Mouse (Mus musculus) MEL (cell line): ENCODE data around the gene Grin3b. TPM values are rescaled to one million over a fixed set of nuclear protein-coding genes. Genes with fewer than 3 reads are reported as not detected.

Source experiments
- DNase-seq: peaks from one replicate; pipeline ENCODE4 v3.0.0; 2011; ENCODE audit warnings: low read depth, low spot score
- H3K27ac ChIP-seq: 2 replicates; pipeline ENCODE4 v1.5.1; 2012; ENCODE audit warnings: low read depth, mild to moderate bottlenecking, control low read depth, low read length, moderate library complexity; ENCODE audit not compliant: control insufficient read depth
- H3K27me3 ChIP-seq, 2 experiments: fragments of 150-350 bp in 1 of 2; sonication (generic) in 1 of 2; 2 replicates each; pipeline ENCODE4 v1.6.1; 2012; ENCODE audit warnings: low read length in 2 of 2, mild to moderate bottlenecking in 2 of 2, improper control_type of control experiment in 1 of 2, moderate library complexity in 1 of 2; ENCODE audit not compliant: insufficient read depth in 2 of 2, control insufficient read depth in 1 of 2
- H3K36me3 ChIP-seq, 2 experiments: 2 replicates each; pipeline ENCODE4 v1.6.1; 2012 to 2014; ENCODE audit warnings: low read length in 2 of 2, improper control_type of control experiment in 1 of 2, inconsistent platforms in 1 of 2, mild to moderate bottlenecking in 1 of 2; ENCODE audit not compliant: insufficient read depth in 2 of 2, control insufficient read depth in 1 of 2
- H3K4me1 ChIP-seq, 2 experiments: fragments of 150-350 bp in 1 of 2; sonication (generic) in 1 of 2; 2 replicates each; pipeline ENCODE4 v1.6.1; 2012; ENCODE audit warnings: low read length in 2 of 2, improper control_type of control experiment in 1 of 2, mild to moderate bottlenecking in 1 of 2; ENCODE audit not compliant: insufficient read depth in 2 of 2, control insufficient read depth in 1 of 2
- H3K4me3 ChIP-seq, 2 experiments: fragments of 150-350 bp in 1 of 2; sonication (generic) in 1 of 2; 2 replicates each; pipeline ENCODE4 v1.5.1; 2012; ENCODE audit warnings: low read depth in 2 of 2, low read length in 2 of 2, mild to moderate bottlenecking in 2 of 2, moderate library complexity in 2 of 2, control low read depth in 1 of 2, improper control_type of control experiment in 1 of 2; ENCODE audit not compliant: control insufficient read depth in 1 of 2, insufficient read depth in 1 of 2
- H3K79me2 ChIP-seq: 2 replicates; pipeline ENCODE4 v1.6.1; 2012; ENCODE audit warnings: mild to moderate bottlenecking, low read length, moderate library complexity; ENCODE audit not compliant: control insufficient read depth, poor library complexity, insufficient read depth
- H3K9ac ChIP-seq: 2 replicates; pipeline ENCODE4 v1.6.1; 2012; ENCODE audit warnings: low read depth, mild to moderate bottlenecking, control low read depth, low read length, moderate library complexity; ENCODE audit not compliant: control insufficient read depth, poor library complexity, severe bottlenecking
- H3K9me3 ChIP-seq: fragments of 150-350 bp; sonication (generic); replicated peaks from 2 replicates; pipeline ENCODE4 v1.6.1; 2012; ENCODE audit warnings: mild to moderate bottlenecking, low read length, improper control_type of control experiment, moderate library complexity; ENCODE audit not compliant: insufficient read depth
- CHD2 ChIP-seq: IDR thresholded peaks from 2 replicates; pipeline ENCODE4 v1.6.1; 2011; ENCODE audit warnings: low read length, improper control_type of control experiment
- E2F4 ChIP-seq: IDR thresholded peaks from 2 replicates; pipeline ENCODE4 v1.6.1; 2011; ENCODE audit warnings: low read depth, low read length, improper control_type of control experiment, borderline replicate concordance
- ELF1 ChIP-seq: IDR thresholded peaks from 2 replicates; pipeline ENCODE4 v1.6.1; 2014; ENCODE audit warnings: low read depth, mild to moderate bottlenecking, inconsistent platforms, low read length, improper control_type of control experiment, moderate library complexity
- ETS1 ChIP-seq: IDR thresholded peaks from 2 replicates; pipeline ENCODE4 v1.6.1; 2012; ENCODE audit warnings: low read depth, mild to moderate bottlenecking, inconsistent platforms, low read length, improper control_type of control experiment, moderate library complexity
- GABPA ChIP-seq: IDR thresholded peaks from 2 replicates; pipeline ENCODE4 v1.6.1; 2012; ENCODE audit warnings: low read depth, mild to moderate bottlenecking, inconsistent platforms, low read length, improper control_type of control experiment, moderate library complexity
- GATA1 ChIP-seq: IDR thresholded peaks from 2 replicates; pipeline ENCODE4 v1.6.1; 2011; ENCODE audit warnings: low read depth, low read length, improper control_type of control experiment
- HCFC1 ChIP-seq: IDR thresholded peaks from 2 replicates; pipeline ENCODE4 v1.6.1; 2012; ENCODE audit warnings: low read depth, mild to moderate bottlenecking, inconsistent platforms, low read length, improper control_type of control experiment, moderate library complexity
- KAT2A ChIP-seq: conservative IDR thresholded peaks from 2 replicates; pipeline ENCODE4 v1.6.1; 2012; ENCODE audit warnings: low read depth, low read length, improper control_type of control experiment, inconsistent platforms
- MAFK ChIP-seq: IDR thresholded peaks from 2 replicates; pipeline ENCODE4 v1.6.1; 2011; ENCODE audit warnings: low read depth, mild to moderate bottlenecking, low read length, improper control_type of control experiment, borderline replicate concordance
- MAX ChIP-seq: IDR thresholded peaks from 2 replicates; pipeline ENCODE4 v1.6.1; 2011; ENCODE audit warnings: low read length, improper control_type of control experiment
- MXI1 ChIP-seq: IDR thresholded peaks from 2 replicates; pipeline ENCODE4 v1.6.1; 2011; ENCODE audit warnings: mild to moderate bottlenecking, low read depth, low read length, improper control_type of control experiment
- MYB ChIP-seq: IDR thresholded peaks from 2 replicates; pipeline ENCODE4 v1.6.1; 2011; ENCODE audit warnings: mild to moderate bottlenecking, low read depth, low read length, improper control_type of control experiment
- NRF1 ChIP-seq: IDR thresholded peaks from 2 replicates; pipeline ENCODE4 v1.6.1; 2014; ENCODE audit warnings: low read depth, mild to moderate bottlenecking, inconsistent platforms, low read length, improper control_type of control experiment, moderate library complexity; ENCODE audit not compliant: poor library complexity, insufficient read depth, severe bottlenecking
- POLR2A ChIP-seq, 2 experiments: IDR thresholded peaks; 2 replicates each; pipeline ENCODE4 v1.6.1; 2011 to 2012; ENCODE audit warnings: low read length in 2 of 2, mild to moderate bottlenecking in 2 of 2, control low read depth in 1 of 2, improper control_type of control experiment in 1 of 2, low read depth in 1 of 2, moderate library complexity in 1 of 2; ENCODE audit not compliant: control insufficient read depth in 1 of 2, insufficient read depth in 1 of 2, poor library complexity in 1 of 2
- SIN3A ChIP-seq: IDR thresholded peaks from 2 replicates; pipeline ENCODE4 v1.6.1; 2012; ENCODE audit warnings: low read length, improper control_type of control experiment, inconsistent platforms
- SMC3 ChIP-seq: IDR thresholded peaks from 2 replicates; pipeline ENCODE4 v1.6.1; 2011; ENCODE audit warnings: low read depth, low read length, improper control_type of control experiment
- TAL1 ChIP-seq: IDR thresholded peaks from 2 replicates; pipeline ENCODE4 v1.6.1; 2012; ENCODE audit warnings: mild to moderate bottlenecking, inconsistent platforms, low read length, moderate library complexity, mixed read lengths
- TBP ChIP-seq: IDR thresholded peaks from 2 replicates; pipeline ENCODE4 v1.8.0; 2011; ENCODE audit warnings: low read depth, low read length, improper control_type of control experiment
- TCF12 ChIP-seq: IDR thresholded peaks from 2 replicates; pipeline ENCODE4 v1.6.1; 2014; ENCODE audit warnings: low read depth, mild to moderate bottlenecking, inconsistent platforms, low read length, improper control_type of control experiment, moderate library complexity
- ZC3H11A ChIP-seq: IDR thresholded peaks from 2 replicates; pipeline ENCODE4 v1.6.1; 2012; ENCODE audit warnings: low read depth, mild to moderate bottlenecking, inconsistent platforms, low read length, improper control_type of control experiment
- ZKSCAN1 ChIP-seq: IDR thresholded peaks from 2 replicates; pipeline ENCODE4 v1.6.1; 2012; ENCODE audit warnings: low read depth, mild to moderate bottlenecking, inconsistent platforms, low read length, improper control_type of control experiment, moderate library complexity
- ZMIZ1 ChIP-seq: IDR thresholded peaks from 2 replicates; pipeline ENCODE4 v1.6.1; 2012; ENCODE audit warnings: low read depth, mild to moderate bottlenecking, inconsistent platforms, low read length, improper control_type of control experiment, moderate library complexity
- polyA plus RNA-seq, 2 experiments: library from polyadenylated mRNA; stranded (reverse) in 1 of 2; unstranded in 1 of 2; fragments of >175 nt in 1 of 2; fragments of >200 nt in 1 of 2; gene quantifications; 2 replicates each; pipeline versions ENCODE4 v1.2.1 to v1.2.4; 2012; ENCODE audit warnings: low replicate concordance in 2 of 2, low read depth in 1 of 2; ENCODE audit not compliant: insufficient read length in 2 of 2, insufficient read depth in 1 of 2, missing spikeins in 1 of 2
- total RNA-seq: library from RNA; depleted of rRNA; stranded (reverse); fragments of 300-350 nt; gene quantifications from 2 replicates; pipeline ENCODE4 v1.2.3, GENCODE M21; 2012

The Grin3b gene
- total and polyA plus RNA-seq, 3 experiments = 0.42 to 1.1 TPM; not detected in 1

GRCm38 (mm10) chr10:79996272-79997033 is 25.9 kb downstream of the Grin3b start, which contains the start of gene Abca7 (continued):
- TF ChIP-seq CHD2 = peak; percentile 51
- 0 out of 2 replicates have a peak, but pooled peaks have one; percentile 20 for TF ChIP-seq E2F4
- TF ChIP-seq HCFC1 = peak; percentile 78
- no peak for TF ChIP-seq ZKSCAN1
- no peak for TF ChIP-seq ELF1
- no peak for TF ChIP-seq TAL1
- TF ChIP-seq SMC3 = no peak
- TF ChIP-seq GATA1 = no peak
- no peak for TF ChIP-seq GABPA
- TF ChIP-seq TCF12 = no peak
- no peak for TF ChIP-seq MYB

DNA sequence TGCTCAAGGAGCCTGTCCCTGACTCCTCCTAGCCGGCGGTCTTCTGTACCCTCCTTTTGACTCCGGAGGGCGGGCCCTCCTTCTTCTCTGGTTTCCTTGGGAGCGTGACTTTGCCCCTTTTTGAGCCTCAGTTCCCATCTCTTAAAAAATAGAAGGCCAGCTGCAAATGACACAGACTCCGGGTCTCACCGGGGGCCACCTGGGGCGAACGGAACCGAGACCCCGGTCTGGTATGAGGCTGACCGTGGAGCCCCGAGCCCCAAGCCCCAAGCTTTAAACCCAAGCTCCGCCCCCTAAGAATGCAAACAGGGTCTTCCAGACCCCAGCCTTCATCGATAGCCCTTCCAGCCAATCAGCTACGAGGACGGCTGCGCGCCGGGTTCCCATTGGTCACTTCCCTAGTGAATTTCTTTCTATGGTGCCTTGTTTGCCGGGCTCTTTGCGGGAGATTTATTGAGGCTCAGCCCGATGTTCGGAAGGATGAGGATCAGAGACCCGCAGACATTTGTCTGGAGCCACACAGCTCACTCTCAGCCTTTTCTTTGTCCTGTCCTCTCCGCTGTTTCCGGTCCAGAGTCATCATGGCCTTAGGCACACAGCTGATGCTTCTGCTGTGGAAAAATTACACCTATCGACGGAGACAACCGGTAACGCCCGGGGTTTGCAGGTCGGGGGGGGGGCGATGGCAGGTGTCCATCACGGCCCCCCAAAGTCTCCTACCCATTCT is 26.7 kb downstream of the Grin3b start:
- H3K36me3 ChIP-seq = peaks cover 0 to 17% of the 10 kb centered on the region in 2 experiments; a peak in 2 of 4 replicates
- H3K27ac ChIP-seq = peak overlapping the region; percentile 90

More for the DNA sequence above, 26.7 kb downstream of the Grin3b start:
- H3K9me3 ChIP-seq = no peaks in the 10 kb centered on the region
- H3K4me1 ChIP-seq = peaks cover 14 to 26% of the 10 kb centered on the region in 2 experiments
- DNase-seq = peak; percentile 93
- no peaks in the 10 kb centered on the region for H3K27me3 ChIP-seq
- peak overlapping the region; percentile 86 for H3K9ac ChIP-seq
- no peak for TF ChIP-seq MAFK
- TF ChIP-seq MAX = peak; percentile 48; the same call in 1 of the 2 replicates
- 0 out of 2 replicates have a peak, but pooled peaks have one; percentile 47 for TF ChIP-seq TBP
- peak; percentile 26; the same call in 1 of the 2 replicates for TF ChIP-seq SIN3A
- TF ChIP-seq ETS1 = no peak
- 0 out of 2 replicates have a peak, but pooled peaks have one; percentile 18 for TF ChIP-seq NRF1
- TF ChIP-seq ZC3H11A = no peak
- peak in 1 of 2 experiments; percentile 84; a peak in 3 of 4 replicates for TF ChIP-seq POLR2A (IDR thresholded peaks at IDR 0.05; ENCODE audit: control insufficient read depth in 1 of 2, insufficient read depth in 1 of 2, low read depth in 1 of 2, low read length in 2 of 2, poor library complexity in 1 of 2)
- peak; percentile 23 for TF ChIP-seq HCFC1
- peak; percentile 62 for TF ChIP-seq MXI1
- TF ChIP-seq ELF1 = no peak
- no peak for TF ChIP-seq KAT2A
- TF ChIP-seq ZMIZ1 = peak; percentile 14; the same call in 1 of the 2 replicates
- TF ChIP-seq MYB = no peak
- H3K79me2 ChIP-seq = peaks cover 5% of the 10 kb centered on the region; the same call in 1 of the 2 replicates
- H3K4me3 ChIP-seq = peak overlapping the region; percentile 73 to 88
